Mouse (Mus musculus) embryonic fibroblast, embryonic 13.5 days (primary cell): Measurements from ENCODE around the gene Morn5.

ENCODE experiments used
- CTCF ChIP-seq: IDR thresholded peaks from 2 replicates; pipeline ENCODE4 v1.5.1; 2011; ENCODE audit warnings: mild to moderate bottlenecking, control low read depth, low read length, moderate library complexity, borderline replicate concordance; ENCODE audit not compliant: insufficient read depth
- POLR2A ChIP-seq: IDR thresholded peaks from 2 replicates; pipeline ENCODE4 v1.6.1; 2011; ENCODE audit warnings: low read depth, mild to moderate bottlenecking, control low read depth, low read length, moderate library complexity

- TF ChIP-seq CTCF, result no peak
- no peak for TF ChIP-seq POLR2A
These were observed 50.5 kb downstream of the Morn5 start for GRCm38 (mm10) chr2:36099739-36100138.
